Mouse (Mus musculus) layer of hippocampus, adult 11-12 months (tissue): Measurements from ENCODE around the gene Chka.
A peak's percentile ranks its signal among the peaks of the same experiment; 100 is the strongest.

Source experiments
- DNase-seq: peaks from one replicate; pipeline ENCODE4 v3.0.0; 2022; ENCODE audit warnings: low spot score

The Chka gene

GRCm38 (mm10) chr19:3851502-3851962 lies at the start of gene Chka:
Gene Chka, plus strand, starts transcription at chr19:3851773.
- DNase-seq, result peak; percentile 98

- no peak for DNase-seq
Measured at GRCm38 (mm10) chr19:3805526-3805925, 46.0 kb upstream of the Chka start.

GRCm38 (mm10) chr19:3810536-3811233 lies 40.9 kb upstream of the Chka start:
- DNase-seq, result no peak

- no peak for DNase-seq
Measured at GRCm38 (mm10) chr19:3814461-3814860, 37.1 kb upstream of the Chka start.

GRCm38 (mm10) chr19:3815824-3816223 lies 35.7 kb upstream of the Chka start:
- DNase-seq, result no peak

- no peak for DNase-seq
Measured at GRCm38 (mm10) chr19:3819080-3819479, 32.5 kb upstream of the Chka start.

- DNase-seq, result no peak
Measured at GRCm38 (mm10) chr19:3819899-3820444, 31.6 kb upstream of the Chka start.

GRCm38 (mm10) chr19:3825044-3825443 lies 26.5 kb upstream of the Chka start:
- DNase-seq, result no peak

GRCm38 (mm10) chr19:3829863-3830262 lies 21.7 kb upstream of the Chka start:
- no peak for DNase-seq

- DNase-seq, result no peak
Measured at GRCm38 (mm10) chr19:3831716-3832115, 19.9 kb upstream of the Chka start.

GRCm38 (mm10) chr19:3832851-3833353 lies 18.7 kb upstream of the Chka start:
- DNase-seq, result no peak

GRCm38 (mm10) chr19:3834301-3834700 lies 17.3 kb upstream of the Chka start:
- no peak for DNase-seq

- DNase-seq, result no peak
Measured at GRCm38 (mm10) chr19:3836791-3837190, 14.8 kb upstream of the Chka start.

GRCm38 (mm10) chr19:3838931-3839330 lies 12.6 kb upstream of the Chka start:
- no peak for DNase-seq

- DNase-seq, result no peak
Measured at GRCm38 (mm10) chr19:3839686-3840085, 11.9 kb upstream of the Chka start.

- DNase-seq, result no peak
Measured at GRCm38 (mm10) chr19:3840214-3840651, 11.3 kb upstream of the Chka start.

GRCm38 (mm10) chr19:3840685-3841084 lies 10.9 kb upstream of the Chka start:
- DNase-seq, result no peak

- DNase-seq, result no peak
Measured at GRCm38 (mm10) chr19:3842359-3843148, 9.0 kb upstream of the Chka start.

- DNase-seq, result no peak
Measured at GRCm38 (mm10) chr19:3843629-3844028, 7.9 kb upstream of the Chka start.

- DNase-seq, result no peak
Measured at GRCm38 (mm10) chr19:3844836-3845235, 6.7 kb upstream of the Chka start.

GRCm38 (mm10) chr19:3845339-3845738 lies 6.2 kb upstream of the Chka start:
- DNase-seq, result no peak

GRCm38 (mm10) chr19:3845803-3846406 lies 5.7 kb upstream of the Chka start:
- no peak for DNase-seq
